Mouse (Mus musculus): ENCODE measurements around the gene Ror1. TPM values are rescaled to one million over a fixed set of nuclear protein-coding genes. Genes with fewer than 3 reads are reported as not detected.

Gene Ror1
- total RNA-seq, 2 experiments from 2014 or later, result 9.3 to 12.0 TPM

DNA sequence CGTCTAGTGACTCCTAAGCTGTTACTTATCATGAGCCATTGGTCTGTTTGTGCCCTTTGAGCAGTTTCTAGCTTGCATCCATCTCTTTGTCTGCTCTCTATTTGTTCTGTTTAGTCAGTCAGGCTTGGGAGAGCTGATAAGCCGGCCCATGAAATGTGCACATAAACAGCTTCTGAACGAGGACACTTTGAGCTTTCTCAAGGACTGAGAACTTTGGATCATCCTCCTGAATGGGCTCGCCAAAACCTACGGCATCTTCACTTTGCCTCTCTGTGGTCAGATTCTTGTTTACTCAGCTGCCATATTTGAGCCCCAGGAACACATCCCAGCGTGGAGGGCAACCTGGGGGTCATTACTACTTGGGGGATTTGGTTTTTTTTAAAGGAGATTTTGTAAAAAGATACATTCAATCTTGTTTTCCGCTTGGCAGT, 190.5 kb downstream of the Ror1 start:
- DNase-seq, result peak; percentile 12 to 18
- intact Hi-C loops (cut with DNase I), result no loop called here

- intact Hi-C loops (cut with DNase I), result no loop called here
- no peak for DNase-seq
Observed at GRCm38 (mm10) chr4:100286800-100287199, 191.2 kb downstream of the Ror1 start.

DNA sequence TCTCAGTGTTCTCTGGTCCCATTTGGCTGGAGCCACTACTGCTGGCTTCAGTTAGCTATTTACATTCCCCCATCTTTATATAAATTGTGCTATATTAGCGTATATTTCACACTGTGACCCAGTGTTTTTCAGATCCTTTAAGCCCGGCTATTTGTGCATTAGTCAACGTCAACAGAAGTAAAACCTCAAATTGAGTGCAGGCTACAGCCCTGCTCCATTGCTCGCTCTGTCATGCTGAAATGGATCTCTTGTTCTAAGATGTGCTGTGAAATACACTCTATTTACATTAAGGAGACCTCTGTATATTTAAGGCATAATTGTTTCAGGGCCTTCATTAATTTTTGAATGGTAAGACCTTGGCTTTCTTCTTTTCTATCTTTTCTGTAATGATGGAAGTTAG, 192.2 kb downstream of the Ror1 start:
- DNase-seq, result no peak
- intact Hi-C loops (cut with DNase I), result no loop called here

GRCm38 (mm10) chr4:100291015-100291651, 195.5 kb downstream of the Ror1 start:
- no peak for DNase-seq
- intact Hi-C loops (cut with DNase I), result no loop called here

DNA sequence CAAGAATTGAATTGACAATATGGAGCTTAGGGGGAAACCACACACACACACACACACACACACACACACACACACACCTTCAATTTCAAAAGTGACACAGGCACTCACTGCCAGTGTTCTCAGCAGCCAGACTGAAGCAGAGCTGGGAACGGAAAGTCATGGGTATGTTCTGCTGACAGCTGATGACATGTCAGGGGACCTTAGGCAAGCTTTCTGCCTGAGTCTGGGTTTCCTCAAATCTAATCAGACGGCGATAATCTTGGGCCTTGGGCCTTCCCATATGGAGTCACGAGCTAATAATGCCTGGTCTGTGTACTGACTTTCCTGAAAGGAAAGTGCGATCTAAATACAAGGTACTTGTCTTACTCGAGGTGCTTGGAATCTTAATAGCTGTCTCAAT, 202.1 kb downstream of the Ror1 start:
- intact Hi-C loops (cut with DNase I), result no loop called here
- no peak for DNase-seq

DNA sequence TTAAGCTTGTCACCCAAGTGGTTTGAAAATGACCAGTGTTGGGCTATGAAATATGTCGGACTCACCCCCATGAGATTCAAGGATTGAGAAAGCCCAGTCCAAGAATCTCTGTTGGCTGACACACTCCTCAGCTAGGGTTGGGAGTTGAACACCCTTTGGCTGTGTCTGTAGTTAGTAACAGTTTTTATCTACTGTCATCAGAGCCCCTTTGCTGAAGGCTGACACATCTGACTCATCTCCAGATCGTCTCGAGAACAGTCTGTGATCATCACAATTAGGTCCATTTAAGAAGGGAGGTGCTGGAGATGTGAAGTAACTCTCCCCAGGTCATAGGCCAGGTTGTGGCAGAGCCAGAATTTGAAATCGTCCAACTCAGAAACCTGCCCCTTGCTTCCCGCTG, 203.0 kb downstream of the Ror1 start:
- no peak for DNase-seq
- intact Hi-C loops (cut with DNase I), result no loop called here

DNA sequence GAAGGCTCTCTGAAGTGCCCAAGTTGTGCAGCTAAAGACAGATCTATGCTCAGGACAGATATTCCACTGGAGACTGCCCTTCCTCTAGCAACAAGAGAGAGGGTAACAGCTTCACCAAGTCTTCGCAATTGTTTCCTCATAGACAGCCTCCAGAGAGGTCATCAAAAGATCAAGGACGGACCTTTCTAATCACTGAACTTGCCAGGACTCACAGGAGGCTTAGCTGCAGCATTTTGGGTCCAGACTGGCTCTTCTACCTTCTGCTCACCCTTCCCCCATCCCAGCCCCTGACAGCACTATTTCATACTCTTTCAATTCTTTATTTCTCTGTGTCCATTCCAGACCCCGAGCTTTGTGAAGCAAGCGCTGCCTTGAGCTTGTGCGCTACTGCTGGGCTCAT, 204.6 kb downstream of the Ror1 start:
- intact Hi-C loops (cut with DNase I), result no loop called here
- no peak for DNase-seq

DNA sequence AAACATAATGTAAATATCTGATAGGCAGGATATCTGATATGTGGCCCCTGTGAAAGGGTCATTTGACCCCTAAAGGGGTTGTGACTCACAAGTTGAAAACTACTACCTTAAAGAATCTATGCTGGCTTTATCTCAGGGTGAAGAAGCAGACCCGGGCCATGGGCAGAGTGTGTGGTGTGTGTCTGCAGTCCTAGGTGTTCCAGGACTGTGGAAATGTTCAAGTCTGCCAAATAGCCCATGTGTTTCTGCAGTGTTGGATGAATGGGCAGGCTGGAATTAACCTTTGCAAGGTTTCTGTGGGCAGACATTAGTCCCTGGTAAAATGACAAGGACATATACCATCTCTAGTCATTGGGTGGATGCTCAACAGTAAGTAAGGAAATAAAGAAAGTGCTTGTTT, 205.8 kb downstream of the Ror1 start:
- no peak for DNase-seq
- intact Hi-C loops (cut with DNase I), result no loop called here

DNA sequence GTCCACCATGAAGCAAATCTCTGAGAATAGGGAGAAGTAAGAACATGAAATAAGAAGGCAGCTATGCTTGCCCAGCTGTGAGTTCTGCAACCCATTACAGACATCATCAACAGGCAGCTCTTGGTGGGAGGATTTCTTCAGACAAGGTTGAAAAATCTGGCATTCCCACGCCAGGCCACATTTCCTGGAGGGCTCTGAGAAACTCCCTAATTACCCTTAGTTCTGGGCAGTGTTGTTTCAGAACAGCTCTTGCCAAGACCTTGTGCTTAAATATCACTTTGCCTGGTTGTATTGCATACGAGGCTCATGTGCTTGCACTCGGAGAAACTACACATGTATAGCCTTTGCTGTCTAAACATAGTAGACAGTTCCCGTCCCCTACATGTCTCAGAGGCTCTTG, 211.8 kb downstream of the Ror1 start:
- intact Hi-C loops (cut with DNase I), result no loop called here
- DNase-seq, result no peak

DNA sequence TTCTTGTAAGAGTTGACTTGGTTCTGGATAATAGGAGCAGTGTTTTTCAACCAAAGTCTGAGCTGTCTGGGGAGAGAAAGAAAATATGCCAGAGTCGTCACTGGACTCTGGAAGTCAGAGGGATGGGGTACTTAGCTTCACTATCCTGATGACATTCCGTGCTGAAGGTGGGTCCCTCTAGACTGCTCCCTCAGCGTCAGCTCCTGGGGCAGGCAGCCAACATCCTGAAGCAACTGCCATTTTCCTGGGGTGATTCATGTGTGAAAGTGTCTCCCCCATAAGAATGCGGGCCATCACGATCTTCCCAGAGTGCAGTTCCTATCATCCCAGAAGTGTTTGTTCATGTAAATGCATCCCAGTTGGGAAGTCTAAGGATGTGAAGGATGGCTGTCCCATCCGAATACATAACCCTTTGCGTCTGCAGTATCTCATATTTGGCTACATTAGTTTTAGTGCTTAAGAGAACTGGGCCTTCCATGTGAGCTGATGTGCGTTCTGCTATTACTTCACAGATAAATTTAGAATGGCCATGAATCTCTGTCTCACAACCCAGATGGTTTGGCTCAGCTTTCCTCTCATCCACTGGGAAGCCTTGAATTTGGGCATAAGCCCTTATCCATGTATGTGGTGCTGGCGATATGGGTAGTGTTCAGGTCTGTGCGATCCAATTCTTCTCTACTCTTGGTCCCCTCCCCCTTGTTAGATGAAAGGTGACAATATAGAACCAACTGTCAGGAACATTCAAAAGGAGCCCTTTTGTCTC, 216.4 kb downstream of the Ror1 start:
- peak; percentile 38 to 42 for DNase-seq
- intact Hi-C loops (cut with DNase I), result no loop called here

- DNase-seq, result peak; percentile 38 to 43
- intact Hi-C loops (cut with DNase I), result no loop called here
Observed at GRCm38 (mm10) chr4:100315066-100315465, 219.5 kb downstream of the Ror1 start.

- DNase-seq, result no peak
- intact Hi-C loops (cut with DNase I), result no loop called here
Observed at GRCm38 (mm10) chr4:100321758-100322157, 226.2 kb downstream of the Ror1 start.

DNA sequence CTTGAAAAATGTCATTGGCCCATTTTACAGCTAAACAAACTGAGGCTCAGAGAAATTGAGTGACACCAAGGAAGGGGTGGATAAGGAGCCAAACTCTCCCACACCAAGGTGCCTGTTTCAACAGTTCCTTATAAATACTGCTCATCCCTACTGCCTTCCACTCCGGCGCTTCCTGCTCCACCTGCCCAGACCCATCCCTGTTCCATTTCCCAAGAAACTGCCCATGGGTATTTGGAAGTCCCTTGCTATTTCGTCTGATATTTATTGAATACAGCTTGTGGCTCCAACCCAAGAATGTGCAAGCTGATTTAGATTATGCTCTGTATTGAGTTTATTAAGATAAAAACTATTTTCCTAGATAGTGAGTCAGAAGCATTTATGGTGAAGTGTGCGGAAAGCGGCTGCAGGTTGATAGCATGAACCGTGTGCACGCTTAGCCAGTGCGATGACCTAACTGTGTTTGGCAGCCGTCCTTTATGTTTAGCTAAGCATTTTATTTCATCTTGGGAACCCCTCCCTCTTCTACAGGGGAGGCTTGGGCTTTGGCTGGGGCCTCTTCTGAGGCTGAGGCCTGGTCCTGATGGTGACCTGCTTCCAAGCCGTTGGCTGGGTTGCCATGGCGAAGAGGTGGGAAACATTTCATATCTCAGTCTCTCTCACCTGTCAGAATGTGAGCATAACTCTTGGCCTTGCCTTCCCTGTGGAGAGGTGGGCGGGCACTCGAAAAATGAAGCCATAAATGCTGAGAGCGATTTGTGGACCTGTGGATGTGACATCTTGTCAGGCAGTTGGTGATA, 229.3 kb downstream of the Ror1 start:
- no peak for DNase-seq
- intact Hi-C loops (cut with DNase I), result no loop called here

DNA sequence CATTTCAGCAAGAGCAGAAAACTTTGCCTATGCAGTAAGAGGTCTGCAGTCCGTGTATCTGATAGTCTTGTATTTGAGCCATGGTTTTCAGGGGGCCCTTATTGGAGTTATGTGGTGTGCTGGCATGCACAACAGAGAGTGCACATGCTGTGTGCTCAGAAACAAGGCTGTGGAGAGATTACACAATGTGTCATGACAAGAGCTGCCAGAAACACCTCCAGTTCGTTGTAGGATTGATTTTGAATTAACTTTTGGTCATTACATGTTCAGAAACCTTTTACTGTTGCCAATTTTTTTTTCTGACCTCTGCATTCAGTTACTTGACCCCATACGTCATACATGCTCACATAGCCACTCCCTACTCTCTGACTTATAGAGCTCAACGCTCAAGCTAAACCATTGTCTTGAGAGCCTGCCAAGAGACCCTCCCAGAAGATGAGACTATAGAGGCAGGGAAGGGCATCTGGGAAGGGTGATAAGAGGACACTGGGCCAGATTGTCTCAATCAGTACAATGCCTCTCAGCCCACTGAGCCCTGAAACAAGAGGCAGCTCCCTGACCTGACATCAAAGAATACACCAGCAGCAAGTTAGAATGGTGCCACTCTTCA, 232.9 kb downstream of the Ror1 start:
- DNase-seq, result no peak
- intact Hi-C loops (cut with DNase I), result no loop called here

DNA sequence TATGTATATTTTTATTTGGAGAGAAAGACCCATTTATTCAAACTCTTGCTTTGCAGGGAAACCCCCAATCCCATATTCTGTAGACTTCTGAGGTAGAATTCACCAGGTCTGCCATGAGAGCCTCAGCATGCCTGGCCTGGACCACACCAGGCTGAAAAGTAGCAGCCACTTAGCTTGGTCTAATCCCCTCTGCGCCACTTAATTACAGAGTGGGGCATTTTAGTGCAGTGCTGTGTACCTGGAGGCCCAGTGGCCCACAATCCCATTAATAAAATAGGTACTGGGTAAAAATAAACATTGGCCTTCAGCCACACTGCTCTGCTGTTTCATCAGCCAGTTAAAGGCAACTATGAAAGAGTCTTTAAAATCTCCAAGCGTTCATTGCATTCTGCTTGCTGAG, 239.6 kb downstream of the Ror1 start:
- intact Hi-C loops (cut with DNase I), result no loop called here
- peak in 1 of 2 experiments; percentile 20 for DNase-seq

DNA sequence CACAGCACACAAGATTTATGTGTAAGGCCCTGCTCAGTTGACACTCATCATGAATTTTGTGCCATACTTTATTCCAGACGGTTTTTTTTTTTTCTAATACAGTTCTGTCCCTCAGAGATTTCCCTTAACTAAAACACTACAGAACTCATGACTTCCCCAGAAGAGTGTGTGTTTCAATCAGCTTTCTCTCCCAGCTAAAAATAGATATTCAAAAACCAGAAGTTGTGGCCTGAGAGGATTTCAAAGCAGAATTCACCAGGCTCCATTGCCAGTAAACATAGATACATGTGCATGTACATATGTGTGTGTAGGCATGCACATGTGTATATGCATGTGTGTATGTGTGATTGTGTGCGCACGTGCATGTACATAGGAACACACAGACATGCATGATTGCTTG, 252.2 kb downstream of the Ror1 start:
- DNase-seq, result no peak
- intact Hi-C loops (cut with DNase I), result no loop called here

GRCm38 (mm10) chr4:100350106-100350795, 254.7 kb downstream of the Ror1 start:
- intact Hi-C loops (cut with DNase I), result no loop called here
- no peak for DNase-seq

DNA sequence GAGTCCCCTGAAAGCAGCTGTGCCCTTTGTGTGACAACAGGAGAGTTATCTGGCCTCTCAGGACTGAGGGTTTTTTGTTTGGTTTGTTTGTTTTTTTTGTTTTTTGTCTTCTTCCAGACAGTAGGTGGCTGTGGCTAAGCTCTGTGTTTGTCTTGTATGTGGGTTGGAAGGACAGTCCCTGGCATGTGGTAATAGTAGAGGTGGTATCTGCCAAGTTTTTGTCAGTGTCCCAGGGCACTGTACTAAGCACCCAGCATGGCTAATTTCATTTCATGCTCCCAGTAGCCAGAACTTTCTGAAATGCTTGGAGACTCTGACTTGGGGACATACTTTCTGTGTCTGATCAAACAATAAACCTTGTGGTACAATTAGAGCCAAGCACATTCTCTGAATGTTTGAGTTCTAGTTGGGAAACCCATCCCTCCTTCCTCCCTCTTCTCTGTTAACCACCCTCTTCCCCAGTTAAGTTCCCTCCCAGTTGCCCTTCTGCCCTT, 256.3 kb downstream of the Ror1 start:
- intact Hi-C loops (cut with DNase I), result no loop called here
- DNase-seq, result no peak

DNA sequence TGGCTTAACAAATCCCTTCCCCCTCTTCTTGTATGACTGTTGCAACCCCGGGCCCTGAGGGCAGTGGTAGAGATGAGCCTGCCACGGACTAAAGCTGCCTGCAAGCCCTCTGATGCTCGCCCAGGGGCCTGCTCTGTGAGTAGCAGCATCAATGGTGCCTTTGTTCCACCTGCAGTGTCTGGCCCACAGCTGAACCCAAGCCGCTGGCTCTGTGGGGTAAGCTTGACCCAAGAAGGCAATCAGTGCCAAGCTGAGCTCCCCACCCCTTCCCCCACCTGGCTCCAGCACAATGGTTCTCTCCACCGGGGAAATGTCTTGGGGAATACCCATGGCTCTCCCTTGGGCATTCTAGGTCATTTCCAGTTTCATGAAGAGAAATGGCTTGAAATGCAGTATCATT, 260.0 kb downstream of the Ror1 start:
- intact Hi-C loops (cut with DNase I), result no loop called here
- no peak for DNase-seq

DNA sequence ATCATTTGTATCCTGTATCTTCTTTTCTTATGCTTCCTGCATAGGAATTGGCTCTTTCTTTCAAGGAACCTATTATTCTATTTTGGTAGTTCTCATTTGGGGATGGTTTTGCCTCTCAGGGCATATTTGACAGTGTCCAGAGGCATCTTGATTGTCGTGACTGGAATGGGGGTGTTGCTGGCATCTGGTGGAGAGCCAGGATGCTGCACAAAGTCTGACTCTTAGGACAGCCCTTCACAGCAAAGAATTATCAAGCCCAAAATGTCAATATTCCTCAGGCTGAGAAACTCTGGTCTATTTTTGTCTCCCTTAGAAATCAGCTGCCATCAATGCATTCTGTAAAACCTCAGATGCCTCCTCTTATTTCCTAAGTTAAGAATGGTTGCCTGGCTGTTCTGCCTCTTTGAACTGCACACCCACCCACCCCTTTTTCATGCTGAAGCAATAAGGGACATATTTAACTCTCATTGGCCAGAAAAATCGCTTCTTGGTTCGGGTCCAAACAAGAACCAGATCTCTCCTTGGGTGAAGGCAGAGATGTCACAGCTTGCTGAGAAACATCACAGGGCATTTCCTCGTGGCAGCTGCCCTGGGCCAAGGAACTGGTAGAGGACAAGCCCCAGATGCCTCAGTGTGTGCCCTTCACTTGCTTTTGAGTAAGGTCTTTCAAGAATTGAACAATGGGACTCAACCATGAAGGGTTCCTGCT, 262.4 kb downstream of the Ror1 start:
- intact Hi-C loops (cut with DNase I), result no loop called here
- no peak for DNase-seq
